Mouse (Mus musculus) central nervous system, embryonic 18 days (tissue): ENCODE measurements around the gene Msmo1. TPM values are rescaled to one million over a fixed set of nuclear protein-coding genes. Genes with fewer than 3 reads are reported as not detected.

Experiments used
- polyA plus RNA-seq: library from polyadenylated mRNA; depleted of rRNA; stranded (reverse); fragments of >200 nt; gene quantifications from 2 replicates; pipeline ENCODE4 v1.2.3, GENCODE M21; 2012; rRNA removed

Msmo1 gene
- 128 and 145 TPM in 2 replicates for polyA plus RNA-seq

GRCm38 (mm10) chr8:64733271-64733943, at the start of gene Msmo1:
TSS of gene Msmo1 (minus strand) at chr8:64733792.

GRCm38 (mm10) chr8:64692651-64693201, 40.9 kb downstream of the Msmo1 start, which contains the start of gene Cpe:
TSS of gene Cpe (minus strand) at chr8:64693054.

Other genes with a start within 250 kb of the Msmo1 start
- gene Cpe, start 40.7 kb downstream of the Msmo1 start, polyA plus RNA-seq = 404 and 409 TPM in 2 replicates
- 65.5 and 72.1 TPM in 2 replicates for gene Klhl2, start 116.2 kb upstream of the Msmo1 start, polyA plus RNA-seq
- gene Tmem192, start 213.4 kb upstream of the Msmo1 start, polyA plus RNA-seq = 17.2 and 17.8 TPM in 2 replicates